Mouse (Mus musculus): Measurements from ENCODE around the gene Cfap20. TPM values are rescaled to one million over a fixed set of nuclear protein-coding genes. Genes with fewer than 3 reads are reported as not detected.

Cfap20 gene
- total RNA-seq, 2 experiments from 2014 or later: 50.7 to 54.4 TPM

DNA sequence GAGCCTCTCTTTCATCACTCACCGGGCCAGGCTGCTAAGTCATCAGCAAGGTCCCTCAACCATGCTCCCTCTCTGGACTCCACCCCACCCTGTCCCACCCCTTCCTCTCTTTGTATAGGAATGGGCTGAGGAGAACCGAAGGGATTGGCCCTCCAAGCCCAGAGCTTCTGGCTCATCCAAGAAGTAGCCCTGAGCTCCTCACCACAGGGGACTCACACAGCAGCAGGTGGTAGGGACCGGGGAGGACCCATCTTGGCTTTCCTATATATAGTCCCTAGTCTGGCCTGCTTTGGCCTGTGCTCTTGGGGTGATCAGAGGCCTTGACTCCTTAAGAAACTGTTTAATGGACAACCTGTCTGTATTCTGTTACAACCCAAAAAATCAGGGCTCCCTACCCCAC, 60.2 kb downstream of the Cfap20 start:
- DNase-seq (ENCODE audit: low spot score in 2 of 2): no peak

DNA sequence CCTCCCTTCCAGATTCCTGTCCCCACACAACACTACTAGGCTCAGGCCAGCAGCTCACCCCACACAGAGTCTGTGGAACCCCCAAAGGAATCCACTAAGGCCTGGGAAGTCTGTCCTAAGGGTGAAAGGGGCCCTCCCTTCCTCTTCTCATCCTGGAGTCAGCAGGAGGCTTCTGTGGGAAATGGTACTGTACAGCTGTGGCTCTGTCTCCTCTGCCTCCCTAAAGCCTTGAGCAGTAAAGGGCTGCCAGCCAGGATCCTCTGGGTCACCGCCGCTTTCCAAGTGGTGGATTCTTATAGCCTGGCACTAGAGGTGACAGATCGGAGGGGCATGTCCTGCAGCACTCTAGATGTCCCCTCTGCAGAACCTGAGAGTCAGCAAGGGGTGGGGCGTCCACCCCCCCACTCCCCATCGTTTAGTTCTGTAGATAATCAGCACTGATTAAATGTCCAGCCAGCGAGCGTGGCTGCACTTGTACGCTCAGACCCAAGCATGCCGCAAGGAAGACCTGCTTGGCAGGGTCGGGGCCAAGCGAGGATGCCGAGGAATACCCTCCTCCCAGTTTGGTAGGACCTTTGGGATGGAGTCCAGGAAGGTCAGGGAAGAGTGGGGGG, 61.2 kb downstream of the Cfap20 start:
- DNase-seq (ENCODE audit: low spot score in 2 of 2): no peak

Other genes starting within 250 kb of the Cfap20 start
- 10 to 100 TPM; 57.0 to 57.2 TPM for gene Kifc3, start 232.1 kb downstream of the Cfap20 start, total RNA-seq (2021)
- gene Cngb1, start 128.3 kb downstream of the Cfap20 start, total RNA-seq (2021): under 1 TPM; 0.76 to 0.79 TPM
- gene Tepp, start 124.3 kb downstream of the Cfap20 start, total RNA-seq (2021): under 1 TPM in 1 of 2 experiments, not detected in 1; 0.57 TPM
- gene Zfp319, start 102.9 kb downstream of the Cfap20 start, total RNA-seq (2021): 10 to 100 TPM; 17.6 to 18.5 TPM
- 10 to 100 TPM in 1 of 2 experiments, 1 to 10 TPM in 1; 9.8 to 11.2 TPM for gene Usb1, start 102.6 kb downstream of the Cfap20 start, total RNA-seq (2021)
- gene Mmp15, start 82.6 kb downstream of the Cfap20 start, total RNA-seq (2021): 10 to 100 TPM; 13.4 to 13.6 TPM
- gene Csnk2a2, start 55.2 kb upstream of the Cfap20 start, total RNA-seq (2021): 10 to 100 TPM; 69.8 to 74.0 TPM
- gene Ccdc113, start 99.2 kb upstream of the Cfap20 start, total RNA-seq (2021): 1 to 10 TPM; 1.6 to 1.8 TPM
- not detected for gene Prss54, start 141.5 kb upstream of the Cfap20 start, total RNA-seq (2021)
- 1 to 10 TPM; 2.2 to 3.0 TPM for gene Gins3, start 198.6 kb upstream of the Cfap20 start, total RNA-seq (2021)
- 1,000 to 10,000 TPM; 1,366 to 1,373 TPM for gene Ndrg4, start 242.1 kb upstream of the Cfap20 start, total RNA-seq (2021)